Mouse (Mus musculus): Measurements from ENCODE around the gene Rrad.

Rrad gene

DNA sequence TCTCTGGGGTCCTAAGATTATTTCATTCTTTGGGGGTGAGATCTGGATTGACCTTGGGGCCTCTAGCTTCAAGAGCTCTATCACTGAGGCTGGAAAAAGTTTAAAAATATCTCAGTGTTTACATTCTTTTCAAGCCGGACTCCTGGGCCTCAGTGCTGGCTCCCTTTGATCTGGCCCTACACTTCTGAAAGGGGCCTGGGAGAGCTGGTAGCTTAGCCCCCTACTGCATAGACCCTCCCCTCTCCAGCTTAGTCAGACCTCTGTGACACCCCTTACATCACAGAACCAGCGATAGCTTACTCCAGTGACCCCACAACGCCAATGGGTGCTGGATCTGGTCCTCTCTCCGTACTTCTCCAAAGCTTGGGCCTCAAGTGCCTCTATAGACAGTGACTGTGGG is 19.5 kb downstream of the Rrad start:
- no peak for DNase-seq (ENCODE audit: low spot score in 2 of 2)

DNA sequence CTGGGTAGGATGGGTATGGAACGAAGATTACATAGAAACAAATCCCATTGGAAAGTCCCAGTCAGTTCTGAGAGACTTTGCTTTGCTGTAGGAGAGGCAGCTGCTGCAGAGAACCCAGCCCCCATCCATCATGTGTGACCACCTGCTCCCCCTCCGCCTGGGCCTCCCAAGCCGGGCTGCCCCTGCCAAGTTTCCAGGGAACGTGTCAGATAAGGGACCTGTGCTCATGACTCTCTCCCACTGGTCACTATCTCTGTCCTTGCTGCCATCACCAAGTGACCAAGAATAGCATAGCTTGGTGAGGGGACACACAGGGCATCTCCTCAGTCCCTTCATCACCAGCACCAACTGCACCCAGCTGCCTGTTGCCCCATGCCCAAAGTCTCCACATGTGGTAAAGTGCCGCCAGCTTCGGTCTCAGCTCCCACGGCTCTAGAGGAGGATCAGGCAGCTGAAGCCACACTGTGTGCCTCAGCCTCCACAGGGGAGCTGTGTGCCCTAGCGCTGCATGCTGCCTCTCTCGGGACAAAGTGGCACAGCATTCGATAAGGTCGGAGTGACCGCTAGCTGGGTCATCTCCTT is 20.9 kb downstream of the Rrad start:
- no peak for DNase-seq (ENCODE audit: low spot score in 2 of 2)

DNA sequence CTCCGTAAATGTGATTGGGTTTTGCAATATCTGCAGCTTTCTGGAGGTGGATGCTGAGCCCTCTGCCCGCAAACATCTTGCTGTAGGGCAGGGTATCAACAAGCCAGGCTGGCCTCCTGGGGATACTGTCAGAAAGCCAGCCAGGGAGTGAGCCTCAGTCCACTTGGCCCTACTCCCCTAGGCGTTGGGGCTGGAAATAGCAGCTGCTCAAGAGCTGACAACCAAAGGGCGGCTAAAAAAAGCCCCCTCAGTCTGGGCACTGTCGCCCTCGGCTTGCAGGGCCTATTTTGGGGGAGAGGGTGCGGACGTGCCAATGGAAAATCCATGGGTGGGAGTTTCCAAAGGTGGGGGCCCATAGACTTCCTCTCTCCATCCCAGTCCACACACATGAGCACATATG is 21.9 kb downstream of the Rrad start:
- no peak for DNase-seq (ENCODE audit: low spot score in 2 of 2)

DNA sequence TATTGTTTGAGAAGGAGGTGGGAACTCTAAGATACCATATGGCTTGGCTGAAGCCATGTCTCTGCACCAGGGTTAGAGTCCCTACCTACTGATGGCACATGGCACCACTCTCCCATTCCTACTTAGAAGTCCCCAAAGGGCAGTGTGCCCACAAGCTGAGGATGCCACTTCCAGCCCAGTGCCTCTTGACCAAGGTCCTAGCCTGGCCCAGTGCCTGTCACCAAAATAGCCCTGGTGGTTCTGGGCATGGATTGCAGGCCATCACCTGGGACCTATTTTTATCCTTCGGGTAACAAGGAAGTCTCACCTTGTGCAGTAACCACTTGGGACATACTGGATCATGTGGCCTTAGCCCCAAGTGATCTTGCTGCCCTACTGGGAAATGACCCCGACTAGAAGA is 23.2 kb downstream of the Rrad start:
- no peak for DNase-seq (ENCODE audit: low spot score in 2 of 2)

DNA sequence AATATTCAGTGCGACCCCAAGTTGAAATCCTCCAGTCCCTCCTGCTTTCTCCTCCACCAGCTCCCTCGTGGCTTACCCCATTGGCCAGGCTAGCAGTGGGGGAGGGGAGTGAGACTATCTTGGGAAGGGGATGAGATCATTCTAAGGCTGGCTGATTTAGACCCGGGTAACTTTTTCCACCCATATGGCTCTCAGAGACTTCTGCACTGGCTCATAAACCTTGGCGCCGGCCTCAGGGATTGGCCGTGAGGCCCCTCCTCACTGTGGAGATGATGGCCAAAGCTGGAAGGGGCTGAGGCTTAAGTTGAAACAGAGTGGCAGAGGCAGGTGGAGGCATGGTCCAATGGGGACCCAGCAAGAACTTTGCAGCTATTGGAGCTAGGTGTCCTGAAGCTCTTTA is 24.8 kb downstream of the Rrad start:
- no peak for DNase-seq (ENCODE audit: low spot score in 2 of 2)

DNA sequence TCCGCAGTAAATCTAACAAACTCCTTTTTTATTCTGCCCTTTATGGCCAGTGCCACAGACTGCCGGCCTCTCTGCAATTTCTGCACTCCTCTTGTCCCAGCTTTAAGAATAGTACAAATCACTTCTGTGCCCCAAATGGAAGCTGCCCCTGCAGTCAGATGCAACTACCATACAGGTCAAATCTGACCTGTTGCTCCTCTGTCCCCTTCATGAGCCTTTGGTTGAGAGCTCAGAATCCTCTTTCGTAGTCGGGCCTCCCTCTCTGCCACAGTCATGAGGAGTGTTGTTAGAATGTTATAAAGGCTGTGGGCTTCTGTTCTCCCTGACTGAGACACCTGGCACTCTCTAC is 27.9 kb downstream of the Rrad start:
- no peak for DNase-seq (ENCODE audit: low spot score in 2 of 2)

DNA sequence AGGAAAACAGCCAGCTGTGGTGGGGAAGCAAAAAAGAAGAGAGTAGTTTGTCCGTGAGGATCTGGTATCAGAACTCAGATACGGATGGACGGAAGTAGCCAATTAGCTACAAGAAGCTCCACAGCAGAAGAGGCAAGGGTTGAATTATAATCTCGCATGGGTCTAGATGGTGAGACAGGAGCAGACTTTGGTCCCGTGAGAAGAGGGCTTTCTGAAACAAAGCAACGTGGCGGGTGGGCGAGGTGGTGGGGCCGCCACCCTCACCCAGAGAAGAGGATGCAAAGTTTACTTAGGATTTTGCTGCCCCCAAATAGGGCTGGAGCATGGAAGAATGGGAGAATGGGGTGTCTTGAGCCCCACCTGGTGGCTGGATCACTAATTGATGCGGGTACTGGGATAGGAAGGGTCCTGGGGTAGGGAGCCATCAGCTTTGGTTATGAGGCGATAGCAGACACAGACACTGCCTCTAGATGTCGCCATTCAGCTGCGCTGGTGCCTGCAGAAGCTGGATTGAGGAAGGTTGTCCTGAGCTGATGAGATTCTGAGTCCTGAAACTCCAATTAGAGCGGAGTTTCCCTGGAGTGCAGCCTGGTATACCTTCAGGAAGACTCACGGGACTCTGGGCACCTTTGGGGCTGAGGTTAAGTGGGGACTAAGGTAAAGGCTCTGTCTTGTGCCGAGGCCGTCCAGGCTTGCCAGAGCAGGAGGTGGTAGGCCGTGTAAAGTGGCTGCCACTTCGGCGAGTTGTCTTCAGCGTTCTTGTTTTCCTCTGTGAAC is 28.5 kb downstream of the Rrad start:
- DNase-seq (ENCODE audit: low spot score in 2 of 2): peak; percentile 84 to 85

DNA sequence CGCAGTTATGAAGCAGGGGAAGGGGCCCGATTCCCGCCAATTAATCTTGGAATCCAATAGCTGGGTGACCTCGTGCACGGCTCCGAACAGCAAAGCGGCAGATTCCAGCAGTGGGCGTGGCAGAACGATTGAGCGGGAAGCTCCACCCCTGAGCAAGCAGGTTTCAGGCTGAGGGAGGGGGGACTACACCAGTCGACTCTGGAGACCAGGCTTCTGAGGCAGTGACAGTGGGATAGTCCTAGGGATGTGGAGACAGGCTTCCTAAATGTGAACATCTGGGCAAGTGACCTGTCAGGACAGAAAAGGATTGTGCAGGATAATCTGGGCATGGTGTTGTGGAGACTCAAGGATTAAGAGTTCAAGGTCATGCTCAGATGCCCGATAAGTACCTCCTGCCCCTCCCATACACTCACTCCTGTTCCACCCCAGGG is 29.2 kb downstream of the Rrad start:
- no peak for DNase-seq (ENCODE audit: low spot score in 2 of 2)

DNA sequence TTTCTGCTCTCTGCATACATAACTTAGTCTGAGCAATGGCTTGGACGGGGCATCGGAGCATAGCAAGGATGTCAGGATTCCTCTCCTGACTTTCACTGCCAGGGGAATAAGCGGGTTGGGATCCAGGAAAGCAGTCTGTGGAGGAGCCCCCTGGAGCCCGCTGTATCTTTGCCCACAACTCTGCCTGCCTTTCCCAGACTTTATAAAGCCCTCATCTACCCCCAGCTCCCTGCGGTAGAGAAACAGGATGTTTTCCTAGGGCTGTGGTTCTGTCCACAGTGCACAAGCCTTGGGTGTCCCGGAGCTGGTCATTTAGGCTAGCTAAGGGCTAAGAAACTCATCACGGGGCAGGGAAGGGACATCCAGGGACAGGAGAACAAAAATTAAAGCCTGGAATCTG is 29.7 kb downstream of the Rrad start:
- no peak for DNase-seq (ENCODE audit: low spot score in 2 of 2)

DNA sequence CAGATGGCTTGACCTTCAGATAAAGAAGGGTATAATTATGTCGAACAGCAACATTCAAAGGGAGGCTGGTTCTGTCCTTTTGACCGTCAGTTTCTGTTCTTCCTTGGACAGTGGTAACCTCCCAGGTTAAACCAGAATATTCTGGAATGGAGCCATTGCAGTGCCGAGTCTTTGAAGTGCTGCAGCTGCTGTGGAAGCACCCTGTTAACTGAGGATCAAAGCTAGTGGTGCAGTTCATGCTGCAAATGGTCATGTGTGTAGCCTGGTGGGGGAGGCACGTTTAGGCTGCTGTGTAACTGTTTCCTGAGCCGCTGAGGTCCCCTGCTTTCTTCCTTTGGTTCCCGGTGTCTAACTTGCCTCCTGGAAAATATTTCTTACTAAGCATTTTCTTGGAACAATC is 32.6 kb downstream of the Rrad start:
- no peak for DNase-seq (ENCODE audit: low spot score in 2 of 2)

DNA sequence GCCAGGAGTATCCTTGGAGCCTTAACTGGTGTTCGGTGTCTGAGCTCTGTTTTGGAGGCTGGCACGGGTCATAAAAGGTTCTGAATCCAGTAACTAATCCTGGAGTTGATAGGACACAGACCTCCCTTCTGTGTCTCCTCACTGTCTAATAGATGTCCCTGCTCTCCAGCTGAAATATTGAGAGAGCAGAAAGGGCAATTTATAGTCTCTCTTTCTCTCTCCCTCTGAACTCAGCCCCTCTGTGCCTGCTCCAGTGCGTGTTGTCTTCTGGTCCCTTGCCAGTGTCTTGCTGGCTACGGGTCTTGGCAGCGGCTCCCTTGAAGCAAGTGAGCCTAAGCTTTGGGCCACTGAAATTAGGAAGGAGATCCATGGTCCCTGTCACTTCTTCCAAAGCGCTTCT is 33.5 kb downstream of the Rrad start:
- DNase-seq (ENCODE audit: low spot score in 2 of 2): no peak

DNA sequence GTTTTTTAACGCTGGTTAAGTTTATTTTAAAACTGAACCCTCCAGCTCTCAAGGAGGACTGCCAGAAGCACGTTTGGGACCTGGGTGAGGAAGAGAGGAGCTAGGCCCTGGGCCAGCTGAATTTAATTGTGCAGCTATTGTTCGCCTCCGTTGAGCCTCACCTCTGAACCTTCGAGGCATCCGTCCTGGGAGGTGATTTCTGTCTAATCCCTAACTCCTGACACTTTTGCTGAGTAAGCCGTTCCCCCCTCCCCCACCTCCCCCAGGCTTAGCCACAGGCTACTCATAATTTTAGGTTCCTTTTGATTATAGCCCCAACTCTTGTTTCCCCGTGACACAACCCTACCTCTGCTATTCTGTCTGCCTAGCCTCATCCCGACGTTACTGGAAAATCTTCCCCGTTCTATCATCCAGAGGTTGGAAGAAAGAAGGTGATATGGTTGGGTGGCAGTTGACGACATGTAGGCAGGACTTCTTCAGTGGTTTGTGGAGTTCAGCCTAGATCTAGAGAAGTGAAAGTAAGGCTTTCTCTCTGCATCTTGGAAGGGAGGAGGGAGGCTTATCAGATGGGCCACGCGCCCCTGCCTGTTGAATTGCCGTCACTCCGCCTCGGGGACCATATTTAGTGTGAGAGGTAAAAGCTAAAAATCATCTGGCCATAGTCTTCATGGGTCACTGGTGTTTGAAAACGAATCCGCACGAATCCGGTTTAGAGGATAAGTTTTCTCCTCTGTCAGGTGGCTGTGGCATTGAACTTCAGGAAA is 35.2 kb downstream of the Rrad start:
- DNase-seq (ENCODE audit: low spot score in 2 of 2): no peak

DNA sequence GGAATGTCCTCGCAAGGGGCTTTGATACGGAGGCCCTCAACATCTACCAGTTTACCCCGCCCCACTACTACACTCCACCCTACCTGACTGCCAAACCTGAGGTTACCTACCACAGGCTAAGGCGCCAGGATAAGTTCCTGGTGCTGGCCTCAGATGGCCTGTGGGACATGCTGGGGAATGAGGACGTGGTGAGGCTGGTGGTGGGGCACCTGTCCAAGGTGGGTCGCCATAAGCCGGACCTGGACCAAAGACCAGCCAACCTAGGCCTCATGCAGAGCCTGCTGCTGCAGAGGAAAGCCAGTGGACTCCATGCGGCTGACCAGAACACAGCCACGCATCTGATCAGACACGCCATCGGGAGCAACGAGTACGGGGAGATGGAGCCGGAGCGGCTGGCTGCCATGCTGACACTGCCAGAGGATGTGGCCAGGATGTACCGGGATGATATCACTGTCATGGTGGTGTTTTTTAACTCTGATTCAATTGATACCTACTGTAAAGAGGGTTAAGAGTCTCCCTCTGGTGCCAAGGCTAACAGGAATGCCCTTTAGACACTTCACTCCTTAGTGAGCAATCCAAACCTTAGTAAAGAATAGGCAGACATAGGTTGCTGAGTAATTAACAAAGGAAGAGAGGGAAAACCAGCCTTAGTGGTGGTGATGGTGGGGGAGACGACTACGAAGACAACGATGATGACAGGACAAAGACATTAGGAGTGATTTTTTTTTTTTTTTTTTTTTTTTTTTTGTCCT is 36.3 kb downstream of the Rrad start:
- no peak for DNase-seq (ENCODE audit: low spot score in 2 of 2)

DNA sequence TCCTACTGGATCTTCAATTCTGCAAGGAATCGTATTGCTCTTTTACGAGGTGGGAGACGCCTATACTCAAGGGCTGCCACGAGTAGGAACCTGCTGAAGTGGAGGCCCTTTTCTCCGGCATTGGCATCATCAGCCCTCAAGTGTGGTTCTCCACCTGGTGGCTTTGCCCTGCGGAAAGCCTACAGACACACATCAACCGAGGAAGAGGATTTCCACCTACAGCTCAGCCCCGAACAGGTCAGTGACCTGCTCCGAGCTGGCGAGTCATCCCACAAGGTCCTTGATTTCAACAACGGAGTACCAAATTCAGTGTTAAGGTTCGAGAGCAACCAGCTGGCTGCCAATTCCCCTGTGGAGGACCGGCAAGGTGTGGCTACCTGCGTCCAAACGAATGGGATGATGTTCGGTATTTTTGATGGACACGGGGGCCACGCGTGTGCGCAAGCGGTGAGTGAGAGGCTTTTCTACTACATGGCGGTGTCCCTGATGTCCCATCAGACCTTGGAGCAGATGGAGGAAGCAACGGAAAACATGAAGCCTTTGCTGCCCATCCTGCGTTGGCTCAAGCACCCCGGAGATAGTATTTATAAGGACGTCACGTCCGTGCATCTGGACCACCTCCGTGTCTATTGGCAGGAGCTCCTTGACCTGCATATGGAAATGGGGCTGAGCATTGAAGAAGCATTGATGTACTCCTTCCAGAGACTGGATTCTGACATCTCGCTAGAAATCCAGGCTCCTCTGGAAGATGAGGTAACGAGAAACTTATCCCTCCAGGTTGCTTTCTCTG is 37.4 kb downstream of the Rrad start:
- DNase-seq (ENCODE audit: low spot score in 2 of 2): no peak

DNA sequence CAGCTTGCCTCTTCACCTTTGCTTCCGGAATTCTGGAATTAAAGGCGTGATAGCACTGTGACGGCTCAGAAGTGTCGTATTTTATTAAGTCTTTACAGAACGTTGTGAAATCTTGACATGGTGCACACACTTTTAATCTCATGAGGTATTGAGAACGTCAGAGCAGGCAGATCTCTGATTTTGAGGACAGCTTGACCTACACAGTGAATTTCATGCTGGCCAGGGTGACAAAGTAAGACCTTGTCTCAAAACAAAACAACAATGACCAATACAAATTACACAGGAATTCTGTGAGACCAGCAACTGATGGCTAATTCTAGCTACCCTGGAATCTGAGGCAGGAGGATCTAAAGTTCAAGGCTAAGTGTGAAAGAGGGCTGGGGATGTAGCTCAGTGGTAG is 38.6 kb downstream of the Rrad start:
- no peak for DNase-seq (ENCODE audit: low spot score in 2 of 2)

DNA sequence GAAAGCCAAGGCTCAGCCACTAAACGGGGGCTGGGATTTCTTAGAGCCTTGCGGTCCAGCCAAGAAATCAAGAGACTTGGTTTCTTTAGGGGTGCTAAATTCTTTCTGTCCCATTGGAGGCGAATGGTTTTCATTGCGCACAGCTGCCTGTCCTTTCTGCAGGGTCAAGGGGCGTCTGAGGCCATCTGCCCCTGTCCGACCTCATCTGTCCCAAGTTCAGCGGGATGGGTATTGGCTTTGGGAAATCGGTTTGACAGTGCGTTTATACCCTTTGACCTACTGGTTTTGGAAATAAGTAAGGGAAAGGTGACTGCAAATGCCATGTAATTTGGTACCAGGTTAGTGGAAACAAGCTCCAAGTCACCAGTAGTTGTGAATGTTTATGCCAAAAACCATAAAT is 39.3 kb downstream of the Rrad start:
- no peak for DNase-seq (ENCODE audit: low spot score in 2 of 2)

DNA sequence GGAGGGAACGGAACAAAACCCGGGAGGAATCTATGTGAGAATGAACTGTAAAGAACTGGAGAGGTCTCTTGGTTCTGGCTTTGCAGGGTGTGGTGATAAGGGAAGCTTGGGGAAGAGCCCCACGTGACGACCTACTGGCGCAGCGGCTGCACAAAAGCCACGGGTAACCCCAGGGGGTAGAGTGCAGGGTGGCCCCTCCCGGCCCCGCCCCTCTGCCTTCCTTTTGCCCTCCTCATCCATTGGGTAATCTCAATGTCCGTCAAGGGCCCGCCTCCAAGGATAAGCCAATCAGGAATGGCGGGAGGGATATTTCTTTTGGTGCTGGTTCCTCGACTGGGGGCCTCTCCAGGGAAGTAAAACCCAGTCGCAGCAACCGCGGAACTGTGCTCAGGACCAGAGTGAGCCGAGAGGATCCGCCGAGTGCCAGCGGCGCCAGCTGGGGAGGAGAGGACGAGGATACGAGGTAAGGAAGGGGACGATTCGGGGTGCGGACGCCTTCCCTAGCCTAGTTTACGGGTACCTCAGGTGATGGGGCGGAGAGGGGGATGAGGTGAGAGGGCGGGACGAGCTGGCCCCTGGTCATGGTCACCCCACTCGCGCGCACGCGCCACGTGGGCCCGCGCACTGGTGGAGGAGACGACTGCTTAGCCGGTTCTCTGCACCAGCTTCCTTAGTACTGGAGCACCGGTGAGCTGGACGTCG is 39.8 kb downstream of the Rrad start, which contains the start of gene Pdp2:
Gene Pdp2, plus strand, starts transcription at position 319 of the 702 bp plus-strand sequence.
- peak; percentile 95 for DNase-seq (ENCODE audit: low spot score in 2 of 2)

DNA sequence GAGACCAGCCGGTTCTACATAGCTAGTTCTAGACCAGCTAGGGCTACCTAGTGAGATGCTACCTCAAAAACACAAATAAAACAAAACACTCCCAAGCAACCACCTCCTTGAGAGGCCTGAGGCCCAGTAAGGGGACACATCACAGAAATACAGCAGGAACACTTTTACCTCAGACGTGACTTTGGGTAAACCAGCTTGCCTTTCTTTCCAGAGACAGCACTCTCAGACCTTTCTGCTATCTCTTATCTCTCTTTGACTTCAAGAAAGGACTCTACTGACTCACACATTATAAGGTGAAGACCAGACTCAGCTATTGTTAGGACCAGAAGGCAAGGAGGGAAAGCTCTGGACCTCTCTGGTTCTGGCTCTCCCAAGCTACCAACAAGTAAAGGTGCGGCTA is 40.8 kb downstream of the Rrad start:
- no peak for DNase-seq (ENCODE audit: low spot score in 2 of 2)

DNA sequence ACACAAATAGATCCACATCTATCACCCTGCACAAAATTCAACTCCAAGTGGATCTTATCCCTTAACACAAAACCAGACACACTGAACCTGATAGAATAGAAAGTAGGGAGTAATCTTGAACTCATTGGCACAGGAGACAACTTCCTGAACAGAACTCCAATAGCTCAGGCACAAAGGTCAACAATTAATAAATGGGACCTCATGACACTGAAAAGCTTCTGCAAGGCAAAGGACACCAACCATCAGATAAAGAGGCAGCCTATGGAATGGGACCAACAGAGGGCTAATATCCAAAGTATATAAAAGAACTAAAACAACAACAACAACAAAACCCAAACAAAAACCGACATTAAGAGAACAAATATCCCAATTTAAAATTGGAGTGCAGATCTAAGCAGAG is 46.6 kb downstream of the Rrad start:
- no peak for DNase-seq (ENCODE audit: low spot score in 2 of 2)
